Mouse (Mus musculus) C2C12 (cell line): Measurements from ENCODE around the gene Zbtb22. TPM values are rescaled to one million over a fixed set of nuclear protein-coding genes. Genes with fewer than 3 reads are reported as not detected.

ENCODE experiments used
- H3K27me3 ChIP-seq: one replicate; pipeline ENCODE4 v1.6.1; 2011; ENCODE audit not compliant: control insufficient read depth, insufficient read depth, insufficient read length
- H3K36me3 ChIP-seq: one replicate; pipeline ENCODE4 v1.6.1; 2011; ENCODE audit not compliant: control insufficient read depth, insufficient read depth
- H3K4me3 ChIP-seq: one replicate; pipeline ENCODE4 v1.5.1; 2011; ENCODE audit warnings: mild to moderate bottlenecking, control low read depth; ENCODE audit not compliant: poor library complexity, insufficient read depth, severe bottlenecking
- H3K79me2 ChIP-seq: one replicate; pipeline ENCODE4 v1.6.1; 2011; ENCODE audit not compliant: control insufficient read depth, insufficient read depth
- H3K79me3 ChIP-seq: one replicate; pipeline ENCODE4 v1.6.1; 2011; ENCODE audit warnings: low read depth, control low read depth
- H3ac ChIP-seq: one replicate; pipeline ENCODE3; 2011; ENCODE audit warnings: low read depth; ENCODE audit not compliant: control insufficient read depth, insufficient read length
- CEBPB ChIP-seq: IDR thresholded peaks from one replicate; pipeline ENCODE4 v1.6.1; 2011; ENCODE audit warnings: low read depth, mild to moderate bottlenecking, control low read depth, moderate library complexity
- CTCF ChIP-seq: IDR thresholded peaks from one replicate; pipeline ENCODE4 v1.5.1; 2011; ENCODE audit not compliant: control insufficient read depth, insufficient read depth, insufficient read length
- FOSL1 ChIP-seq: IDR thresholded peaks from one replicate; pipeline ENCODE4 v1.8.0; 2011; ENCODE audit warnings: mild to moderate bottlenecking, low read length; ENCODE audit not compliant: poor library complexity, insufficient read depth, severe bottlenecking
- MAX ChIP-seq: IDR thresholded peaks from one replicate; pipeline ENCODE4 v1.6.1; 2011; ENCODE audit warnings: mild to moderate bottlenecking, control low read depth
- MYOD1 ChIP-seq: IDR thresholded peaks from one replicate; pipeline ENCODE4 v1.6.1; 2011; ENCODE audit warnings: low read depth; ENCODE audit not compliant: control insufficient read depth, insufficient read length
- MYOG ChIP-seq: IDR thresholded peaks from one replicate; pipeline ENCODE4 v1.6.1; 2011; ENCODE audit not compliant: control insufficient read depth, insufficient read length; ENCODE audit errors: extremely low read depth
- USF1 ChIP-seq: IDR thresholded peaks from one replicate; pipeline ENCODE4 v1.6.1; 2011; ENCODE audit warnings: low read depth, mild to moderate bottlenecking, control low read depth, moderate library complexity
- polyA plus RNA-seq: library from polyadenylated mRNA; unstranded; fragments of >200 nt; fragmentation: generic; extraction: Trizol; gene quantifications from one replicate; pipeline ENCODE4 v1.2.1, GENCODE M21; 2012; ENCODE audit warnings: missing spikeins

The Zbtb22 gene
- polyA plus RNA-seq, 1 experiment = 30.3 TPM

GRCm38 (mm10) chr17:33916847-33917655, 1.3 kb downstream of the Zbtb22 start:
- Histone ChIP-seq H3K36me3 (peaks cover 37% of the 10 kb centered on the region), H3K4me3 (peak overlapping the region; percentile 46), H3ac (peak overlapping the region; percentile 50), H3K79me3 (peaks cover 2% of the 10 kb centered on the region), H3K27me3 (no peaks in the 10 kb centered on the region), H3K79me2 (peaks cover 49% of the 10 kb centered on the region)
- TF ChIP-seq MYOD1 (no peak), MAX (no peak), MYOG (no peak), CEBPB (no peak), CTCF (no peak), USF1 (no peak), FOSL1 (no peak)

DNA sequence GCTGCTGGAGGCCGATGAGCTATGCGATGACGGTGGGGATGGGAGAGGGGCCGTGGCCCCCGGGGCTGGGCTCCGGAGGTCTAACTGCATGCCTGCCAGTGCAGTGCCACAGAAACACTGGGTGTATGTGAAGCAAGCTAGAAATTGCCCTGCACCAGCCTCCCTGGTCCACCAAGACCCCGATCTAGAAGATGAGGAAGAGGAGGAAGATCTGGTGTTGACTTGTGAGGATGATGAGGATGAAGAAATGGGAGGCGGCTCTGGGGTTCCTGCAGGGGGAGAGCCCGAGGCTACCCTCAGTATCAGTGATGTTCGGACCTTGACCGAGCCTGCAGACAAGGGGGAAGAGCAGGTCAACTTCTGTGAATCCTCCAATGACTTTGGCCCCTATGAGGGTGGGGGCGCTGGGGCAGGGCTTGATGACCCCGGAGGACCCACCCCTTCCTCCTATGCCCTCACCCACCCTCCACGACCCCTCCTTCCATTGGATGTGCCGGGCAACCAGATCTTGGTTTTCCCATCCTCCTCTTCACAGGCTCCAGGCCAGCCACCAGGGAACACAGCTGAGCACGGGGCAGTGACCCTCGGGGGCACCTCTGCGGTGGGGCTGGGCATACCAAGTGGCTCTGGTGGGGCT, 2.1 kb downstream of the Zbtb22 start:
- TF ChIP-seq FOSL1 = no peak
- TF ChIP-seq MAX = no peak
- TF ChIP-seq MYOG = no peak
- TF ChIP-seq CTCF = no peak
- TF ChIP-seq MYOD1 = no peak
- no peak for TF ChIP-seq USF1
- no peak for TF ChIP-seq CEBPB
- Histone ChIP-seq H3K36me3 (peaks cover 34% of the 10 kb centered on the region), H3K4me3 (no peak overlapping the region), H3K79me3 (peaks cover 2% of the 10 kb centered on the region), H3K27me3 (no peaks in the 10 kb centered on the region), H3ac (no peak overlapping the region), H3K79me2 (peaks cover 48% of the 10 kb centered on the region)

DNA sequence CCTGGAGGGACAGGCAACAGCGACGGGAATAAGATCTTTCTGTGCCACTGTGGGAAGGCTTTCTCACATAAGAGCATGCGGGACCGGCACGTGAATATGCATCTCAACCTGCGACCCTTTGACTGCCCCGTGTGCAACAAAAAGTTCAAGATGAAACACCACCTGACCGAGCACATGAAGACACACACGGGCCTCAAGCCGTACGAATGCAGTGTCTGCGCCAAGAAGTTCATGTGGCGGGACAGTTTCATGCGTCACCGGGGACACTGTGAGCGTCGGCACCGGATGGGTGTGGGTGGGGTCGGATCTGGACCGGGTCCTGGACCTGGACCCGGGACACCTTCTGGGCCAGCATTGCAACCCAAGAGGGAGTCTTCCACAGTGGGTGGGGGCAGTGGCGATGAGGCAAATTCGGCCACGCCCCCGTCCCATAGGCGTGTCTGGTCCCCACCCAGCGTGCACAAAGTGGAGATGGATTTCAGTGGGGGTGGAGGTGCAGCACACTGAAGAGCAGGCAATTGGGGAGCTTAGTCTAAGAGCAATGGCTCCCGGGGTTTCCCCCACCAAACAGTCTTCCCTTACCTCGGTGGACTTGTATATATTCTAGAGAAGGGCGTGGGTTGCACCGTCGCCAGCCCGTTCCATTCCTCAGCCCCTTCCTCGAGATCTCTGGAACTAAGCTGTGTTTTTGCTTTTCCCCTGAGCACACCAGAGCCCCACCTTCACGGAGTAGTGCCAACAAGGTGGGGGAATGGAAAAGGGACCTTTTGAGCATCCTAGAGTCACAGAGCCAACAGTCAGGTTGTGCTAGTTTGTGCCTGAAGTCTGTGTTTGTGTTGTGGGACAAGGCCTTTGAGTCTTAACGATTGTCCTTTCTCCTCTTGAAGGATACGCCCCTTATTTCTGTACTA, 2.8 kb downstream of the Zbtb22 start:
- peak overlapping the region; percentile 93 for H3K4me3 ChIP-seq
- H3ac ChIP-seq = no peak overlapping the region
- H3K27me3 ChIP-seq = no peaks in the 10 kb centered on the region
- TF ChIP-seq MYOD1 = no peak
- H3K36me3 ChIP-seq = peaks cover 29% of the 10 kb centered on the region
- peaks cover 44% of the 10 kb centered on the region for H3K79me2 ChIP-seq
- peaks cover 2% of the 10 kb centered on the region for H3K79me3 ChIP-seq

GRCm38 (mm10) chr17:33919351-33920281, 3.9 kb downstream of the Zbtb22 start:
- H3K79me3 ChIP-seq = peaks cover 2% of the 10 kb centered on the region
- H3K79me2 ChIP-seq = peaks cover 39% of the 10 kb centered on the region
- peak overlapping the region; percentile 68 for H3ac ChIP-seq
- TF ChIP-seq MAX = no peak
- peak; percentile 22 for TF ChIP-seq USF1
- H3K36me3 ChIP-seq = peaks cover 19% of the 10 kb centered on the region
- H3K4me3 ChIP-seq = peak overlapping the region; percentile 93
- no peaks in the 10 kb centered on the region for H3K27me3 ChIP-seq

- Histone ChIP-seq H3K27me3 (no peaks in the 10 kb centered on the region), H3K4me3 (peak overlapping the region; percentile 93), H3K79me2 (peaks cover 39% of the 10 kb centered on the region), H3K79me3 (peaks cover 3% of the 10 kb centered on the region), H3ac (peak overlapping the region; percentile 68), H3K36me3 (peaks cover 20% of the 10 kb centered on the region)
- TF ChIP-seq FOSL1 (no peak), CTCF (peak; percentile 94), MAX (no peak), MYOD1 (peak; percentile 47), MYOG (no peak), USF1 (no peak), CEBPB (no peak)
Measured at GRCm38 (mm10) chr17:33920282-33921097, 4.8 kb downstream of the Zbtb22 start.
